Mouse (Mus musculus) heart, embryonic 16.5 days (tissue): Measurements from ENCODE around the gene Rab3a. TPM values are rescaled to one million over a fixed set of nuclear protein-coding genes. Genes with fewer than 3 reads are reported as not detected.

Experiments used
- ATAC-seq: fragments of 200-750 bp; cut with Nextera tagmentation; replicated peaks from 2 replicates; pipeline ENCODE4 v1.8.0; 2017; ENCODE audit warnings: moderate number of reproducible peaks; ENCODE audit not compliant: insufficient read depth, low FRiP score; ENCODE audit errors: extremely low read depth
- H3K27ac ChIP-seq: fragments of 300-500 bp; sonication (generic); 2 replicates; pipeline ENCODE4 v1.5.1; 2014; ENCODE audit warnings: mild to moderate bottlenecking, low read length, control low read depth, moderate library complexity
- H3K27me3 ChIP-seq: fragments of 300-500 bp; sonication (generic); 2 replicates; pipeline ENCODE4 v1.6.1; 2014; ENCODE audit warnings: low read length, mixed read lengths; ENCODE audit not compliant: control insufficient read depth, insufficient read depth
- H3K36me3 ChIP-seq: fragments of 300-500 bp; sonication (generic); 2 replicates; pipeline ENCODE4 v1.6.1; 2014; ENCODE audit not compliant: control insufficient read depth, insufficient read depth
- H3K4me1 ChIP-seq: fragments of 300-500 bp; sonication (generic); 2 replicates; pipeline ENCODE4 v1.6.1; 2014; ENCODE audit warnings: low read length, mixed read lengths; ENCODE audit not compliant: control insufficient read depth, insufficient read depth
- H3K4me2 ChIP-seq: fragments of 300-500 bp; sonication (generic); 2 replicates; pipeline ENCODE4 v1.6.1; 2014; ENCODE audit warnings: low read depth, mild to moderate bottlenecking, control low read depth, low read length
- H3K4me3 ChIP-seq: fragments of 300-500 bp; sonication (generic); 2 replicates; pipeline ENCODE4 v1.5.1; 2014; ENCODE audit warnings: mild to moderate bottlenecking, control low read depth, low read length
- H3K9ac ChIP-seq: fragments of 300-500 bp; sonication (generic); 2 replicates; pipeline ENCODE4 v1.6.1; 2014; ENCODE audit warnings: low read length, control low read depth
- H3K9me3 ChIP-seq: fragments of 300-500 bp; sonication (generic); replicated peaks from 2 replicates; pipeline ENCODE4 v1.6.1; 2016; ENCODE audit warnings: low read length; ENCODE audit not compliant: control insufficient read depth
- WGBS: fragments of 180-500 bp; shearing (Covaris S2); extraction: QIAGEN DNeasy Blood & Tissue Kit; methylation state at CpG from one replicate; pipeline ENCODE4 v1.1.7; 2014; 5-methylcytosine and 5-hydroxymethylcytosine counted together
- polyA plus RNA-seq: library from polyadenylated mRNA; unstranded; fragments of >200 nt; fragmentation: Nextera tagmentation; extraction: Ambion mirVana; gene quantifications from 2 replicates; pipeline ENCODE4 v1.2.1, GENCODE M21; 2015

The Rab3a gene
- polyA plus RNA-seq, 1 experiment from 2014 or later = 30.0 TPM

GRCm38 (mm10) chr8:70768956-70769355 is 14.5 kb downstream of the Rab3a start:
- H3K36me3 ChIP-seq = peaks cover 27% of the 10 kb centered on the region

GRCm38 (mm10) chr8:70769359-70769758 is 14.9 kb downstream of the Rab3a start:
- Histone ChIP-seq H3K4me3 (no peak overlapping the region), H3K9ac (no peak overlapping the region), H3K36me3 (peaks cover 28% of the 10 kb centered on the region), H3K4me1 (peaks cover 30% of the 10 kb centered on the region), H3K4me2 (no peak overlapping the region), H3K27me3 (no peaks in the 10 kb centered on the region), H3K9me3 (no peaks in the 10 kb centered on the region), H3K27ac (no peak overlapping the region)
- ATAC-seq = peak; percentile 54
- WGBS = 7% methylated on average over 26 of the region's 26 CpGs

More at GRCm38 (mm10) chr8:70768956-70769355, 14.5 kb downstream of the Rab3a start:
- H3K4me1 ChIP-seq = peaks cover 26% of the 10 kb centered on the region
- 85% methylated on average over 16 of the region's 16 CpGs for WGBS
- H3K9me3 ChIP-seq = no peaks in the 10 kb centered on the region
- no peak overlapping the region for H3K9ac ChIP-seq
- no peak for ATAC-seq
- no peak overlapping the region for H3K4me3 ChIP-seq
- no peak overlapping the region for H3K27ac ChIP-seq
- H3K4me2 ChIP-seq = no peak overlapping the region
- H3K27me3 ChIP-seq = no peaks in the 10 kb centered on the region

- no peak overlapping the region for H3K9ac ChIP-seq
- H3K4me3 ChIP-seq = no peak overlapping the region
- H3K9me3 ChIP-seq = no peaks in the 10 kb centered on the region
- no peak overlapping the region for H3K27ac ChIP-seq
- H3K4me1 ChIP-seq = peaks cover 35% of the 10 kb centered on the region
- no peaks in the 10 kb centered on the region for H3K27me3 ChIP-seq
- peaks cover 29% of the 10 kb centered on the region for H3K36me3 ChIP-seq
- no peak for ATAC-seq
- 70% methylated on average over 12 of the region's 12 CpGs for WGBS
- H3K4me2 ChIP-seq = no peak overlapping the region
Observed at GRCm38 (mm10) chr8:70769858-70770257, 15.4 kb downstream of the Rab3a start.

- no peak overlapping the region for H3K27ac ChIP-seq
- no peak overlapping the region for H3K4me3 ChIP-seq
- H3K9ac ChIP-seq = no peak overlapping the region
- H3K4me2 ChIP-seq = no peak overlapping the region
- no peak for ATAC-seq
- peaks cover 39% of the 10 kb centered on the region for H3K4me1 ChIP-seq
- WGBS = 91% methylated on average over 13 of the region's 13 CpGs
- H3K36me3 ChIP-seq = peaks cover 29% of the 10 kb centered on the region
- no peaks in the 10 kb centered on the region for H3K9me3 ChIP-seq
- no peaks in the 10 kb centered on the region for H3K27me3 ChIP-seq
Observed at GRCm38 (mm10) chr8:70770748-70771147, 16.3 kb downstream of the Rab3a start.

GRCm38 (mm10) chr8:70771217-70771616 is 16.7 kb downstream of the Rab3a start:
- Histone ChIP-seq H3K4me3 (no peak overlapping the region), H3K4me2 (no peak overlapping the region), H3K9ac (no peak overlapping the region), H3K36me3 (peaks cover 29% of the 10 kb centered on the region), H3K4me1 (peaks cover 37% of the 10 kb centered on the region), H3K27ac (no peak overlapping the region), H3K27me3 (no peaks in the 10 kb centered on the region), H3K9me3 (no peaks in the 10 kb centered on the region)
- ATAC-seq = no peak
- WGBS = 81% methylated on average over 7 of the region's 7 CpGs

- no peak overlapping the region for H3K4me3 ChIP-seq
- H3K36me3 ChIP-seq = peaks cover 29% of the 10 kb centered on the region
- peaks cover 29% of the 10 kb centered on the region for H3K4me1 ChIP-seq
- ATAC-seq = no peak
- H3K27ac ChIP-seq = no peak overlapping the region
- no peak overlapping the region for H3K4me2 ChIP-seq
- WGBS = 95% methylated on average over 13 of the region's 13 CpGs
- no peak overlapping the region for H3K9ac ChIP-seq
- no peaks in the 10 kb centered on the region for H3K9me3 ChIP-seq
- H3K27me3 ChIP-seq = no peaks in the 10 kb centered on the region
Observed at GRCm38 (mm10) chr8:70772075-70772474, 17.6 kb downstream of the Rab3a start.

- Histone ChIP-seq H3K27me3 (no peaks in the 10 kb centered on the region), H3K9me3 (no peaks in the 10 kb centered on the region), H3K9ac (no peak overlapping the region), H3K36me3 (peaks cover 29% of the 10 kb centered on the region), H3K4me2 (no peak overlapping the region), H3K4me3 (no peak overlapping the region), H3K27ac (no peak overlapping the region), H3K4me1 (peaks cover 32% of the 10 kb centered on the region)
- no peak for ATAC-seq
- WGBS = 80% methylated on average over 9 of the region's 9 CpGs
Observed at GRCm38 (mm10) chr8:70772890-70773289, 18.4 kb downstream of the Rab3a start.

GRCm38 (mm10) chr8:70773410-70773809 is 18.9 kb downstream of the Rab3a start:
- 65% methylated on average over 5 of the region's 5 CpGs for WGBS
- H3K9ac ChIP-seq = no peak overlapping the region
- H3K4me2 ChIP-seq = no peak overlapping the region; the same call in 1 of the 2 replicates
- H3K27ac ChIP-seq = peak overlapping the region; percentile 58; the same call in 1 of the 2 replicates
- H3K27me3 ChIP-seq = no peaks in the 10 kb centered on the region
- no peak overlapping the region for H3K4me3 ChIP-seq
- H3K9me3 ChIP-seq = no peaks in the 10 kb centered on the region
- H3K4me1 ChIP-seq = peaks cover 34% of the 10 kb centered on the region
- H3K36me3 ChIP-seq = peaks cover 25% of the 10 kb centered on the region
- ATAC-seq = no peak

- ATAC-seq = peak; percentile 29
- 32% methylated on average over 9 of the region's 9 CpGs for WGBS
Observed at GRCm38 (mm10) chr8:70773833-70774232, 19.4 kb downstream of the Rab3a start.

More at GRCm38 (mm10) chr8:70773833-70774232, 19.4 kb downstream of the Rab3a start:
- Histone ChIP-seq H3K4me3 (no peak overlapping the region), H3K4me2 (peak overlapping the region; percentile 2), H3K9ac (peak overlapping the region; percentile 52), H3K4me1 (peaks cover 34% of the 10 kb centered on the region), H3K27ac (peak overlapping the region; percentile 58), H3K36me3 (peaks cover 20% of the 10 kb centered on the region), H3K9me3 (no peaks in the 10 kb centered on the region), H3K27me3 (no peaks in the 10 kb centered on the region)
